Mouse (Mus musculus) layer of hippocampus, adult 18-20 months (tissue): ENCODE results near the gene Peak1. TPM values are rescaled to one million over a fixed set of nuclear protein-coding genes. Genes with fewer than 3 reads are reported as not detected.
A peak's percentile ranks its signal among the peaks of the same experiment; 100 is the strongest.

ENCODE experiments used
- DNase-seq, 2 experiments: peaks; one replicate each; pipeline ENCODE4 v3.0.0; 2022; ENCODE audit warnings: low spot score in 2 of 2
- total RNA-seq, 2 experiments: library from RNA; stranded (reverse); gene quantifications; 2 replicates each; pipeline ENCODE4 v1.2.3; 2021

Gene Peak1
- total RNA-seq, 2 experiments from 2014 or later, result 50.0 to 53.3 TPM

DNA sequence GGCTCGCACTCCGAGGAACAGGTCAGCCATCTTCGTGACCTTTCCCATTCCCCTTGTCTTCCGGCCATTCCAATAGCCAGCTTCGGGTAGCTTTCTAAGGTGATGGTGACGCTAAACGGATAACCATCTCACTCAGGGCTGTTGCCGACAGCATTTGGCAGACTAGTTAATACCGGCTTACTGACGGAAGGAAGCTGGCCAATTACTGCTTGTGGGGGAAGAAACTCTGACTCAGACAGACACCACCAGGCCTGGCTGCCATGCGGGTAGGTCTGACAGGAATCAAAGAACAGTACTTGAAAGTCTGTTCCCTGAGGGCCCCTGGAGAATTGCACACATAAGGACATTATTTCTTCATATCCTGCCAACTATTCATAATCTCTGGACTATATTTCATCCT lies 212.5 kb downstream of the Peak1 start:
- peak in 1 of 2 experiments; percentile 37 for DNase-seq

DNA sequence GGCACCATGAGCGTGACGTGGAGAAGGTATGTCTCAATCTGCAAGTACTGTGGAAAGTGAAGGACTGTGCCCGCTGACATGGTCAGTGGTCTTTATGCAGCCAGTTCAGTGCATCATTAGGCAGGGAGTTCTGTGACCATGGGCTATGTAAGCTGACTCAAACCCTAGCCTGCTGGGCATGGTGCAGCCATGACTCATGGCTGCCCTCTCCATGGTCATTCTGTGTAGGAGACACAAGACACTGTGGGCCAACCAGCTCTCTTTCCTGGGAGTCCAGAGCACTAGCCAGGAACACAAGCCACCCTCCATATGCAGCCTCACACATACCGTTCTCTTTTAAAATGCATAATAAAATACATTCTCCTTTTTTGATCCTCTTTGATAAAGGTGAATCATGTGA lies 213.6 kb downstream of the Peak1 start:
- no peak for DNase-seq

DNA sequence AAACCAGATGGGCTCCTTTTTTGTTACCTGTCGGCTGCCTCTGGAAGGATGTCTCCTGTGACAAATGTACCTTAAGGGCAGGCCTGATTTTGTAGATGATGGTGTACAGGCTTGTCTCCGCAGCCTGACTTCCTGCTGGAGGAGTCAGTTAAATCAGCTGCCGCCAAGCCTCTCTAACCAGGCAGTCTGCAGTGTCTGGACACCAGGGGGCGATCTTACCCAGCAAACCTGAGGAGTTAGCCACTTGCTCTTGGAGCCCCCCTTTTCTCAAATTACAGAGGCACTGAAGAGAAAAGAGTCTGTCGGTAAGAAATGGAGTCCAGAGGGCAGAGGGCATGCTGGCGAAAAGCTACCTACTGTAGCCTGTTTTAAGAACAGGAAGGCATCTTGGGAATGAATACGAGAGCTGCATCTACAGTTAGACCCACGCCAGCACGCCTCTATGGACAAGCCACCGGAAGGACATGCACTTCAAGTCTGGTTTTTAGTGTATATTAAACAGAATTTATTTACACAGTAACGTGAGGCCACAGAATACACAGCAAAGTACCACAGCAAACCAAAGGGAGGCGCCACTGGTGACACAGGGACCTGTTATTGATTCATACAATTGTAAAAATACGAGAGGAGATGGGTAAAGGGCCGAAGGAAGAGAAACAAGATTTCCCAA lies 217.1 kb downstream of the Peak1 start:
- DNase-seq, result peak; percentile 69 to 87

DNA sequence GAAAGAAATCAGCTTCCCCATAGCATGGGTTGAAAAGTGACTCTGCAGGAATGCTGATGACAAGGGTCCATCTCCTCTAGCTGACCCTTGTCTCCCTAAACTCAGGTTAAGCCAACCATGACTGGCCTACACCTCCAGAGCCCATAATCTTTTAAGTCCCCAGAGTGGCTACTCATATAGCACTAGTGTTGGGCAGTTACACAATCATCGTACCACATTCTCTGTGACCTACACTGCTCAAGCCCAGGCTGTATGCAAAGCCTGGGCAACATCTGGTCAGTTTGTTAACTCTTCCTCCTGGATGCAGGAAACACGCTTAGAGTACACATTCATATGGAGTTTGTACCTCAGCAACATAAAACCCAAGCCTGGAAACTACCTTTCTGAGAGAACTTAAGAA lies 217.7 kb downstream of the Peak1 start:
- no peak for DNase-seq

DNA sequence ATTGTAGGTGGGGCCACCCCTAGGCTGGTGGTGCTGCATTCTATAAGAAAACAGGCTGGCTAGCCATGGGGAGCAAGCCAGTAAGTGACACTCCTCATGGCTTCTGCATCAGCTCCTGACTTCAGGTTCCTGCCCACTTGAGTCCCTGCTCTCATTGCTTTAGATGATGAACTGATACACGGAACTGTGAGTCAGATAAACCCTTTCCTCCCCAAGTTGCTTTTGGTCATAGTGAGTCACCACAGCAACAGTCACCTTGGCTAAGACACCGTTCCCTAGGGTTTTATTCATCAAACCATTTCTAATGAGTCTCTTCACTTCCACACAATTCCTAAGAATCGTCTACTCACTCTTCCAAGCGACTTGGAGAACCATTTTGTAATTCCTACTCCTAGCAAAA lies 220.9 kb downstream of the Peak1 start:
- no peak for DNase-seq

DNA sequence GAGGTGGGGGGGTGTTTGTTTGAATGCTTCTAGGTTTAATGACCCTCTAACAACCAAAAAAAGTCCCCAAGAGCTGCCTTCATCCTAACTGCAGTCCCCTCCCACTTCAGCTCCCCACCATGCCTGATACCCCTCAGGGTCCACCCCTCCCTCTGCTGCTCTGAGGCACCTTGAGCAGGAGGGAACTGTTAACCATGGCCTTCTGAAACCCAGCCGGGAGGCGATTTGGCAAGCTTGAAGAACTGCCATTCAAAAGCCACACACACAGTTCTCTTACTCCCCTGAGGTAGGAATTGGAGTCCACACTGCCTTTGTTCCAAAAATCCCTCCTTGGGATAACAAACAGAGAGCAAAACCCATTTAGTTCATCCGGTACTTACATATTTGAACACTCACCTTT lies 222.7 kb downstream of the Peak1 start:
- DNase-seq, result no peak

DNA sequence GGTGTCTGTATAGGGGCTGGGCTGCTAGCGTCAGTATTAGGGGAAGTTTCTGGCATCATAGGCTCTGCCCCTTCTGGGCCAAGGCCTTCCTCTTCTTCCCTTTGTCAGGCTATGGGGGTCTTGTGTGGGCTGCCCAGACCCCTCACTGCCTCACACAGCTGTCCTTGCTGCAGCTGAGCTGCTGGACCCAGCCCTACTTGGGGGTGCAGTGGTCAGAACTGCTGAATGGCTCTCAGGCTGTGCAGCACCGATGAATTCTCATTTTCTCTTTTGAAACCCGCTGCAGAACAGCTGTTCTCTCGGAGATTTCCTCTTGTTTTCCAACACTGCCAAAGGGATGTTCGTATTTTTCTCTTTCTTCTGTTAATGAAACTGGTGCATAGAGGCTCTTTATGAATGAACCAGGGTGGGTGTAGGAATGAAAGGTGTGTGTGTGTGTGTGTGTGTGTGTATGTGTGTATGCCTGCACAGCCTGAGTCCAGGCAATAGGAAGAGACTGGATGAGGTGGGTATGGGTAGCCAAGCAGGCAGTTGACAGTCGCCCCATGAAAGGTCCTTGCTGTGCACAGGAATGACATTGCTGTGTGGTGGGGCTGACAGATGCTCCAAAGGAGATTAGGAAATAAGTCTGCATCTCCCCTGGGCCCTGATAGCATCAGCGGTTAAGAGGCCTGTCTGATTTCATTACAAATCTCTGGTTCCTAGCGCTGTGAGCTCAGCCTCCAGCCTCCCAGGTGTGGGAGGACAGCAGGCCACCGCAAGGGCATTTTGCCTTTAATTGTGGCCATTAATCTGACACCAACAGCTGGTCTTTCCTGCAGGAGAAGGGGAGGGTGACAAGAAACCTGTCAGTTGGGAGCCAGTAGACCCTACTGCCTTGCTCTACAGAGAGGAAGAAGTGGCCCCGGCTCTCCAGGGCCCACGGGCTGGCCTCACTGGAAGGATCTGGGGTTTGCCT lies 226.1 kb downstream of the Peak1 start:
- DNase-seq, result no peak

DNA sequence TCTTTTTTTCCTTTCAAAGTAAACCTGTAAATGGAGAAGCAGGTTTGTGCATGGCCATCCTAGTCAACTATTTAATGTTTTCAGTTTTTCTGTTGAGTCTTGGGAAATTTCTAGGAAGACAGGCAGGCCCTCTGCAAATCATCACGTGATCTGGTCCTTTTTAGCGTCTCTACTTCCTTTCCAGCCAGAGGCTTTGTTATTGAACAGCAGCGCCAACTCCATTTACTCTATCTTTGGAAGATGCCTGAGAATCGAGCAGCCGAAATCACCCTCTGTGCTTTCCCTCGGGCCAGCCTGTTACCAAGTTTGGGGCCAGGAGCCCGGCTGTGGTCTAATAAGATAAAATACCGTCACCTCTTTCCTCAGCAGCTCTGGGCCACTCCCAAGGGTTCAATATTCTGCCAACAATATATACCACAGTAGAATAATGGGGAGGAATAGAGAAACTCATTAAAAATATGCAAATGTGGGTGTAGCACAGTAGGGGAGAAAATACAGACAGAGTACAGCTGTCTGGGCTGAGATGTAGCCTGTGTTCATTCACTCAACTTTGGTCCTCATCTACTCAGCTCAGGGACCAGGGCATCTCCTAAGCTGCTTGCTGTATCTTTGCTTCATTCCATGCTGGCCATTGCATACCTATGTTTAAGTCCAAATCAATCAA lies 237.6 kb downstream of the Peak1 start:
- no peak for DNase-seq

DNA sequence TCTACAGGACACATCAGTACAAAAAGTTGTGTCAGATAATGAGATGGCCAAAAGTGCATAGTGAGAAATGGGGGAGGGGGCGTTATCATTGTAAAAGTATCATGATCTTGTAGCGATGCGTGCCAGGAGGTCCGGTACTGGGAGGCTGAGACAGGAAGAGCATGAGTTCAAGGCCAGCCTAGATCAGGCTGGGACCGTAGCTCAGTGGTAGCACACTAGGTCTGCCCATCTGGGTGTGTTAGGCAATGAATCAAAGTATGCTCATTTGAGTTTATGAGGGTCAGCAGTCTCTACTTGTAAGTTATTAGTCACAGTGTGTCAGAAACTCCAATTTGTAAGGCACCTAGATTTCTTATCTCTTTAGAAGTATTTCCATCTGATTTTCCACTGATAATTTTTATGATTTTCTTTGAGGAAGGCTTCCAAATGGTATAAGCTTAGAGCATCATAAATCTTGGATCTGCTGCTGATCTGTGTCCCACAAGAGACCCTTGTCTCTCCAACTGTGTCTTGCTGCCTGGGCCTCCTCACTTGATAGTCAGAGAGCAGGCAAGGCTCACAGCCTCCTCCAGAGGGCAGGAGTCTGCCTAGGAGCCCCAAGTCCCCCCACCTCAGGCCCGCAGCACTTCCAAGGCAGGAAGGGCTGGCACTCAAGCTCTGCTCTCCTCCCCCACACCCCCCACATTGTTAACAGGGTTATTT lies 238.3 kb downstream of the Peak1 start:
- no peak for DNase-seq

DNA sequence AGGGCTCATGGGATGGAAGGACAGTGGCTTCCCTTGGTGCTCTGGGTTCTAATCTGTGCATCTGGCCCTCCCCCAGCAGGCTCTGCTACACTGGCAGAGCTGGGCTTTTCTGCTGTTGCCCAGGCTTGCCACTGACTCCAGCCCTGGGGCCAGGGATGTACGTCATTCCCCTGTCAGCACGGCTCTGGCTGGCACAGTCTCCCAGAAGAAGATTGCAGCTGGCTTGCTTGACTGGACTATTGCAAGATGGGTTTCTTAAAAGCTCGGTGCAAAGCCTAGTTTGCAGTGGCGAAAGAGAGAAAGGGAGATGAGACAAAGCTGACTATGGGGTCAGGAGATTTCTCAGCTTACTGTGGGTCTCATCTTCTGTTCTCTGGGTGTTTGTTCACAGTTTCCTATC lies 240.5 kb downstream of the Peak1 start:
- DNase-seq, result no peak

DNA sequence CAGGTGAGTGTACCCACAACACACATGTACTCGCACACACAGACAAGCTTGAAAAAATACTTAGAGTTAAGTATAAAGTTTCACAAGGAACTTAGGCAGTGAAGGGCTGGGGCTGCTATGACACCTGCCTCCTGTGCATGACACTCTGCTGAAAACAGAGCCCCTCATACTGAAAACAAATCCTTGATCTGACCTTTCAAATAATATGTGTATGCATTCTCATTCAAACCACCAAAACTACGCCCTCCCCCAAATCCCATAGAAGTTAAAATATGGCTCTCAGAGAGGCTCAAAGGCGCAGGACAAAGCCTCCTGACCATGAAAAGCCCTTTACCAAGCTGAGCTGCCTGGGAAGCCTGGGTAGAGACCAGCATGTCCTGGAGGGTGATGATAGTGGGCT lies 242.6 kb downstream of the Peak1 start:
- DNase-seq, result no peak

DNA sequence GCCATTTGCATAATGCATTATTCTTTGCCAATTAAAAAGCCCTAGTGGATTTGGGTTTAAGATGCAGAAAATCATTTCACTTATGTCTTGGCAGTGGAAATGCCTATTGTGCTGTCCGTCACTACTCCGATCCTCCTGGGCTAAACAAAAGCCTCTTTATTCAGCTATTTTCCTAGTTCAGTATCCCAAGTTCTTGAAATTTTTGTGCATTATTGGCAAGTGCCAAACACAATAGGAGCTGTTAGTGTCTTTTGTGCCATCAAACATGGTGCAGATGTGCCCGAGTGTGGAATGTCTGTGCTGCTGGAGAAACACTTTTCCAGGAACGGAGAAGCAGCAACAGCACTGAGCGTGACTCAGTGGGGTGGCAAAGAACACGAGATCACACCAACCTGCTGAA lies 250.2 kb downstream of the Peak1 start:
- no peak for DNase-seq

DNA sequence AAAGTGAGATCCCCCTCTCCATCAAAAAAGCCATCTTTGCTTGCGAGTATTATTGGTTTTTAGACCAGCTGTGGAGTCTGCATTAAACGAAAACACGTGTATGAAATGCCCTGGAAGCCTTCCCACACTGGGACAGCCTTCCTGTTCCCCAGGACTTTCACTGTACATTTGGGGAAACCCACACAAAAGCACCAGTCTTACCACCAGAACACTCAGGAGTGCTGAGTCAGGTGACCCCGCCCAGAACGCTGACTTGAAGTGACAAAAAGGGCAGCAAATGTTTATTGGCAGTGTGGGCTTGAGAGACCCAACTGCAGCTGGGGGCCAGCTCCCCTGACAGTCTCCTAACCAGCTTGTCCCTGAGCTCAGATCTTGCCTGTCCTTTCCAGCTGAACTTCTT lies 251.7 kb downstream of the Peak1 start:
- no peak for DNase-seq

DNA sequence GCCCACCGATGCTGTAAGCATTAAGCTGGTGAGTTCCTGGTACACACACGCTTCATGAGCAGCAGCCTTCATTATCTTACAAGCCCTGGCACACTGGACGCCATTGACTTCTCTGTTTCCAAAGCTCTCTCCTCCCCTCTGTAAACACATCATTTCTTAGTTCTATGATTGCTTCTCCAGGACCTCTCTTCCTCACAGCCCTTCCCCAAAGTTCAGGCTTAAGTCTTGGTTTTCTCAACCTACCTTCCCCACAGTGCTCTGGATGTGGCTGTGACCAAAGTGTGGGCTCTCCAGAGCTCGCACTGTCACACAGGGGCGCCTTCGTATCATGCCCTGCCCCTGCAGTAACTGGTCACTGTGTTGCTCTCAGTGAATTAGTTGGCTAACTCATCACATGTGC lies 252.5 kb downstream of the Peak1 start, which contains the start of gene Tspan3:
TSS of gene Tspan3 (minus strand) at position 101 of the 400 bp plus-strand sequence.
- no peak for DNase-seq

DNA sequence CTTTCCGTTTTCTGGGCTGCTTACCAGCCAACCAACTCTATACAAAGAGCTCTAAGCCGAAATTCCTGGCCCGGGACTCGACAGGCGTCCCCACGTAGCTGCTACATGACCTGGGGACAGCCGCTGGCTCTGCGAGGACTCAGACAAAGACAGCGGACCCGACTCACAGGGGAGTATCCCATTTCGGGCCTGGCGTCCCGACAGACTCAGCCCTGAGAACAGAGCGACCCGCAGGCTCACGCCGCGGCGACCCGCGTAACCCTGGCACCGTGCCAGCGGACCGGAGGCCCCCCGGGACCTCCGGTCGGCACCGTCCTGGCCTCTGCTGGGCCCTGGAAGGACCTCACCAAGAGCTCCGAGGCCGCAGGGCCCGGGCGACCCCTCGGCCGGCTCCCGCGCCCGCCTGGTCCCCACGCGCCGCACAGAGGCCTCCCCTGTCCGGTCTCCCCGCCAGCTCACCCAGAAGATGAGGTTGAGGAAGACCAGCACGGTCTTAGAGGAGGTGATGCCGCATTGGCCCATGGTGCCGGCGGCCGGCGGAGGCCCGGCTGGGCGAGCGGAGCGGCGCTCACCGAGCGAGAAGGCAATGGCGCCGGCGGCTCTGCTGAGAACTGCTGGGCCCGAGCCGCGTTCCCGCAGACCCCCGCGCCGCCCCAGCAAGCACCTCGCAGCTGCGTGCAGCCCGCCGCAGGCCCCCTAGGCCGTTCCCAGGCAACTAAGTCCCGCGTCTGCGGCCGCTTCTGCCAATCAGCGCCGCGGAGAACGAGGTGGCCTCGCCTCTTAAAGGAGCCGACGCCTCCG lies 257.3 kb downstream of the Peak1 start:
- peak; percentile 91 to 95 for DNase-seq

DNA sequence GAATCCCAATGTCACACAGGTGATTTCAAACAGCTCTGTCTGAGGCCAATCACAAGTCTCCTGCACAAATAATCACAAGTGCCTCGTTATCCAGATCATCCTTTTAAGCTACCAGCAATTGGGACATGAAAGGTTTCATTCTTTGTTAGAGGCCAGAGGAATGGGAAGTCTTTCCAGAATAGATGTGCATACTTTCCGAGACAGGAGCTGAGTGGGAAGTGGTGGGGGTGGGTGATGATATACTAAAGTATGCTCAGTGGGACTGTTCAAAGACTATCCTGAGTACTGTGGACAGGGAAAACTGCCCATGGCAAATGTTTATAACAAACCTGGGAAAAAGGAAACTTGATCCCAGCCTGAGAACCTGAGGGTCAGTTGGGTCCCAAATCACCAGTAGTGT lies 258.4 kb downstream of the Peak1 start:
- no peak for DNase-seq

DNA sequence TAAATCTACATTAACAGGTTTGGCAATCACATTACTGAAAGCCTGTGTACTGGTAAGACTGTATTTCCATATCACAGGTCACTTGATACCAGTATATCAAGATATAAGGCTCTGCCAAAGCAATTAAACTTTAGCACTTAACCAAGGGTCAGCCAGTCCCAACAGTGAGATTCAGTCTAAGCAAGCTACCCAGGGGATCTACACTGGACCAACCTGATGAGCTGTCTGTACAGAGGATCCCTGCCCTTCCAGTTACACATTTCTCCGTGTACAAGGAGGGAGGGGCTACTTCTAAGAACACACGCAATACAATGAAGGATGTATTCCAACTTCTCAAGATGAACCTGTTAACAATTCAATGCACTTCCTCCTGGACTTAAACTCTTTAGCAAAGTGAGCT lies 259.8 kb downstream of the Peak1 start:
- DNase-seq, result no peak

DNA sequence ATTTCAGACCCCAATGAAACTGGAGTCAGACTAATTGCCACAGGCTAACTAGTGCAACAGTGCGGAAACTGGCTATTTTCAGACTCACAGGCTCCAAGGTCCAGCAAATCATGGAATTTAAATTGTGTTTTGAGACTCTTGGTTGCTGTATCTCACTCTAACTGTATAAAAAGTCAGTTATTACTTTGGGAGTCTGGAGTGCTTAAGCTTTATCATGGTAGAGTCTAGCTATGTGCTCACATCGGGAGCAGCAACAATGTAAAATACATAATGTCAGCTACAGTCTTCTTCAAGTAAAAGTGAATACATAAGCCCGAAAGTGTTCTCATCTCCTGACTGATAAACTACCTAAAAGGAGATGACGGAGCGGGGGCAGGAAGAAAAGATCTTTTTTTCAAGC lies 263.3 kb downstream of the Peak1 start:
- no peak for DNase-seq

DNA sequence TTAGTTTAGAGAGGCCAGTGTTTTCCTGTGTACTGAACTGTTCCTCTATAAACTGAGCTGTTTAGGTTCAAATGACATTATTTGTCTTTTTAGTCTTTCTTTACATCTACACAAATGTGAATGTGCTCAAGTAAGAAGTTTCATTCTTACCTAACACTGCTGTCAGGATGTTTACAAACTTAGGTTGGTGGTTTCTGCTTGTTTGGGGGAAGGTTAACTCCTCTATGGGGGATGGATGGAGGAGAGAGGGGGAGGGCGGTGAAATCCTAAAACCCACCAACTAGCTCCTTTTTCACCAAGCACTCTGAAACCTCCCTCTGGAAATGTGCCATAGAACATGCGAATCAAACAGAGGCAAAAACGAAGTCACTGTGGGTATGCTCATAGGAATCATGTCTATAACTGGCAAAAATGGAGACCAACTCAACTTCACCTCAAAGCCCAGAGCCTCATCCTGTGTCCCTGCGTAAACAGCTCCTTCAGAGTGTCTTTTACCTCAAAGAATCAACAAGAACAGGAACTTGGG lies 265.3 kb downstream of the Peak1 start:
- DNase-seq, result no peak
